Mouse (Mus musculus): ENCODE data around the gene Akap13. TPM values are rescaled to one million over a fixed set of nuclear protein-coding genes. Genes with fewer than 3 reads are reported as not detected.

Gene Akap13
- total RNA-seq, 2 experiments from 2014 or later = 53.7 to 59.6 TPM

DNA sequence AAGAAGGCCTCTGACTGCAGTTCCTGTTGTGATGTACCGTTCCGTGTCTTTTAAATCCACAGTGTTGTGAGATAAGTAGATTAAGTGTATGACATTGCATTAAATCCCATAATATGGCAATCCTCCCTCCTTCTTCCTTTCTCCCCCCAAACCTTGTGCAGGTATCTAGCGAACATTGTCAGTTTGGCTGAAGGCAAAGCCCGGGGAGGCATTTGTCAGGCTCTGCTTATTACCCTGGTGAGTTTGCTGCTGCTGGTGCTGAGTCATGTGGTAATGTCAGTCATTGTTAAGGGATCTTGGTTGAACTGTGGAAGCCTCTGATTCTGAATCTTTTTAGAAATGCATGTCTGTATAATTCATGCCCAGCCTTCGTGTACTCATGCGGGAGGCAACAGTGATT lies 60.1 kb downstream of the Akap13 start:
- DNase-seq (ENCODE audit: low spot score in 2 of 2) = no peak

DNA sequence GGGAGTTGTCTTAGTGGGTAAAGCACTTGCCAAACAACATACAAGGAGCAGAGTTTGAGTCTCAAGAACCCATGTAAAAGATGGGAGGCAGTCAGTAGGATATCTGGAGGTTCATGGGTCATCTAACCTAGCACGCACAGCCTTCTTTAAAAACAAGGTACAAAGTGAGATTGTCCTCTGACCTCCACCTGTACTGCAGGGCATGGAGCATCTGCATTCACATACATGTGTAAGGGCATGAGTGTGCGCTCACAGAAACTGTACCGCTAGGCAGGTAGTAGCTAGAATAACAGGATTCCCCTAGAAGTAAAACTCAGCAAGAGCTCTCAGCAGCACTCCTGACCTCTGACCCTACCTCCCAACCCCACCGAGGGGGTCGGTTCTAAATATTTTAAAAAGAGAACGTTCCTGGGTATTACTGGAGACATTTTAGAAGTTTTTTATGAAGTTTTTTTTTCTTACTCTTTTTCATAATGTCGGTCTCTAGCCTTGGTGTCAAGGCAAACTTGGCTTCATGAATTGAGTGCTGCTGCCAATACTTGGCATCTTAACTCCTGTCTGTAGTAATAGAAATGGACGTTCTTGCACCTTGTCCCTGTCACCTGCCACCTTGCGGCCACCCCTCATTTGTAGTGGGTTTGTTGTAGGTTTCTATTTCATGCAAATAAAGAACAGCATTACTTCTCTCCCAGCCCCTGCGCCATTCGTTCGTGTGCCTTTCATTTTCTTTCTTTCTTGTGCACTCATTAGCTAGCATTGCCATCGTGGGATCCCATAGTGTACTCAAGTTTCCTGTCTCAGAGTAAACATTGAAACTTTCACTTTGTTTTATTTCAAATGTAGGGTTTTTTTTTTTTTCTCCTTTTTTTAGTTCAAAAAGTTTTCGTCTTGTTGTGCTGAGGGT lies 61.6 kb downstream of the Akap13 start:
- no peak for DNase-seq (ENCODE audit: low spot score in 2 of 2)

DNA sequence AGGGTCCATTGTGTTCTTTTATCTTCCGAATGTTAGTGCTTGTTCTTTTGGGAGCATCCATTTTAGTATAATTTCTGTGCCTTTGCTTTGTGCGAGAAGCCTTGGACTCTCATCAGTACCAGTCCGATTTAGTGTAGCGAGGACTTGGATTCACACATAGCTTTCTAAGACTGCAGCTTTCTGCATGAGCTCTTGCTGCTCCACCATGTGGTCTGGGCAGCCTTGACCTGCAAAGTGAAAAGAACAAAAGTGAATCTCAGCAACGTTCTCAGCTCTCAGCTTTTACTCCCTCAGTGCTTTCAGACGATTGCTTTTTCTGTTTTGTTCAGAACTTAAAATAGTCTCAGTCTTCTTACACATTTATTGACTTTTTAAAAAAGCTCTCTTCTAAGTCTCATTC lies 65.2 kb downstream of the Akap13 start:
- no peak for DNase-seq (ENCODE audit: low spot score in 2 of 2)

DNA sequence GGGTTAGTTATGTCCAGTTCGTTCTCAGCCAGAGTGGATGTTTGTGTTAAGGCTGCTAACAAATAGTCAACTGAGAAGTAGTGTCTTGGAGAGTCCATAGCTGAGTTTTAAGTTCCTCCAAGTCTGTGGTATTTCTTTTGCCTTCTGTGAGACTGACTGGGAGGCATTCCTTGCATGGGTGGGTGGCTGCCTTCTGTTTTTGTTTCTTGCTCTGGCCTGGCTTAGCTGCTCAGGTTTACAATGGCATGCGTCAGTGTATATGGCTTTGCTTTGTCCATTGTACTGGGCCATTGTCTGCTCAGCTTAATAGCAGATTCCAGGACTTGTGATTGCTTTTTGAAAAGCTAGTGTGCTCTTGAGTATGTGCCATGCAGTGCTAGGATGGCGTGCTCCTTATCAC lies 65.9 kb downstream of the Akap13 start:
- DNase-seq (ENCODE audit: low spot score in 2 of 2) = no peak

DNA sequence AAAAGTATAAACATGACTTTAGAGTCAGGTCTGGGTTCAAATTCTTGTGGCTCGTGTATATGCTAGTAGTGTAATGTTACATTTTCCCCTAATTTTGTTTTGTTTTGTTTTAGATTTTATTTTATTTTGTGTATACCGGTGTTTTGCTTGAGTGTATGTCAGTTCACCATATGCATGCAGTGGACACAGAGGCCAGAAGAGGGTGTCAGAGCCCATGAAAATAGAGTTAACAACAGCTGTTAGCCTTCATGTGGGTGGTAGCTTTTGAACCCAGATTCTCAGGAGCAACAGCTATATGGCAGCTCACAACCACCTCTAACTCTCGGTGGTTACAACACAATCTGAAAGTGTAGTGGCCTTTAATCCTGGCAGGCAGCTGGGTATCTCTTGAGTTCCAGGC lies 66.9 kb downstream of the Akap13 start:
- no peak for DNase-seq (ENCODE audit: low spot score in 2 of 2)

DNA sequence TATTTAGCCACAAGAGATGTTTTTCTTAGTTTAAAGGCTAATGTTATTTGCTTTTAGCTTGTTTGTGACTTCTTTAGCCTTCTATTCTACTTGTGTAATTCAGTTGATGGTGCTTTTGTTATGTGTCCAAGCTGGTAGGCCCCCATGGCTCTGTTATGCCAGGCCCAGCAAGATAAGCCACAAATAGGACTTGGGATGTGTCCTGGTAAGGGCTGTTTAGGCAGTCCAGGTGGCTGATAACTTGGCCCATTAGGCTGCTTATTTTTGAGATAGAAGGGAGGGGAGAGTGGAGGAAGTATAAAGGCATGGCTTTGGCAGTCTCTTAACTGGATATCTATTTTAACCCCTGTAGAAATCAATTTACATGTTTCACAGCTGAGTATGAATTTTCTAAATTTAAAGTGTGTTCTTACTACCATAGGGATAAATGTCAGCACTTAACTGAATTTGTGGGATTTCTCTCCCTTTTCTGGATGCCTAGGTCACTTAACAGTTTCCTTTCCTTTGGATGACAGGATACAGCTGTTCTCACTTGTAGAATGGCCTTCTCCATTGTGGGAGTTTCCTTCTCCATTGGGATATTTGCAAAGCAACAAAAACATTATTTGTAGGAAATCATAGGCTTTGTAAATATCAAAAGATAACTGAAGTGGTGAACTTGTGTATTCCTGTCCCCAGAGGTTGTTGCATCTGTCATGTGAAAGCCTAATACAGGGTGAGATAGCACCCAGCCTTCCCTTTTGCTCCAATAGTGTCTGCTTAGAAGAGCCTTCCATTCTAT lies 69.6 kb downstream of the Akap13 start:
- DNase-seq (ENCODE audit: low spot score in 2 of 2) = no peak

DNA sequence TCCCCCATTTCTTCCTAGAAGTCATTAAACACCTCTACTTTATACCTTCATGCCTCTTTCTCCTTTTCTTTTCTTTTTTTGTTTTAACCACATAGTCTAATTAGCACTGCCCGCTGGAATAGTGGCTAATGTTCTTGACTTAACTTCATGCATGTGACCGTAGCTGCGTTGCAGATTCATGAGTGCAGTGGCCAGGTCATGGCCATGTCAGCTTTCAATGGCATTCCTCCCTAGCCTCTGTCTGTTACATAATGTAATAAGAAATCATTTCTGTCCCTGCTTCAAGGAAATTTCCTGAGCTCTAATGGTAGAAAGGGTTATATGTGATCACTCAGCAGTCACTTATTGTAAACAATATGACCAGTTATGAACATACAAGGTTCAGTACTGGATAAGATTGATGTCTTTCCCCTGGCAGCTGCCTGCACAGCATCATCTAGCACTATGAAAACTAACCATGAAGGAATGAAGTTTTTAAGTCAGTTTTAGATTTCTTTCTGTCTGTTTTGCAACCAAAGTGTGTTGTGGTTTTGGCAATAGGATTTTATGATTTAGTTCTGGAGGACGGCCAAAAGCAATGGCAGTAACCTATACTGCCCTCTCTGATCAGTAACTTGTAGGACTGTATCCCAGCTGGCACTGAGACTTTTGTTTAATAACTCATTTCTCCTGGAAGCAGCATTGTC lies 70.5 kb downstream of the Akap13 start:
- no peak for DNase-seq (ENCODE audit: low spot score in 2 of 2)

DNA sequence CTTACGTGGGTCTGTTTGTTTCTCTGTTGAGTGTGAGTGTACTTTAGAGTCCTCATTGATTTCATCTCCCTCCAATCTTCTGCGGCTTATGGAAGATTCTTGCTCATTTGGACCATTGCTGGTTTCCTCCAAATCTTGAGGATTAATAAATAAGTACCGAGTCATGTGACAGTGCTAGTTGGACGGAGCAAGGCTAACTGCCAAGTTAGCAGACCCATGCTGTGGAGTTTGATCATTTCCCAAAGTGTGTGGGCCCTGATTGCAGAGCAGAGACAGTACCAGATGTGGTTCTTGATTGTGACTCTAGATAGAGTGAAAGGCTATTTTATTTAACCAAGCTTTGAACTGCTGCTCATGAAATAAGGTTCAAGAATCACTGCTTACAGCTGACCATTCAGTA lies 73.4 kb downstream of the Akap13 start:
- DNase-seq (ENCODE audit: low spot score in 2 of 2) = no peak

DNA sequence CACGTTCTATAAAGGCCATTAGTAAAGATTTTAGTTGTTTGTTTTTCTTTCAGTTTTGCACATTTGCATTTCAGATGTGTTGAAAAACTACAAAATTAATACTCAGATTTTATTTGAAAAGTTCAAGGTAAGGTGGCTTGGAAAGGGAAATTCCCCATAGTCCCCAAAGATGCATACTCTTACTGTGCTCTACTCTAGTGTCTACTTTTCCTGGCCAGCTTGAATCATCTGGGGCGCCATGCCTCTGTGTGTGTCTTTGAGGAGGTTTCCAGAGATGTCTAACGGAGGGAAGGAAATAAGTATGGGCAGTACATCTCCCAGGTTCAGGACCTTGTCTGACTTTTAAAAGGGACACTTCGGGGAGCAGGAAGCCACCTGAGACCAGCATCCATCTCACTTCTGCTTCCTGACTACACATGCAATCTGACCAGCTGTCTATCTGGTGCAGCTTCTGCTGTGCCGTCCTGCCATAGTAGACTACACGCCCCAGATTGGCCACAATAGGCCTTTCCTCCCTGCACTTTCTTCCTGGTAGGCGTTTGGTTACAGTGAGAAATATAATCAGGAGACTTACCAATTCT lies 74.6 kb downstream of the Akap13 start:
- no peak for DNase-seq (ENCODE audit: low spot score in 2 of 2)

DNA sequence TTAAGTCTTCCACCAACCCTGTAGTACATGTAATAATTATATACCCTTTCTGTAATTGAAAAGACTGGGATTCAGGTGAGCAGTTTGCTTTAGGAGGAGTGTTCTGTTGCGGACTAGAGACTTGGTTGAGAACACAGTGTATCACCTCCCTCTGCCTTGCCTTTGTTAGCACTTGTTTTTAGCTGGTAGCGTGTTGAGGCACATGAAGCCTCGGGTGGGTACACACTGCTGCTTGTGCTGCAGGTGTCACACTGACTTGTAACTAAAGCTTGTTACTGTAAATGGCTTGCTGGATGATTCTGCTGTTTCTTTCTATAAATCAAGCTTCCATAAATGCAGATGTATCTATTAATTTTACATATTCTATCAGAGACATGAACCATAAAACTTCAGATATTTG lies 75.3 kb downstream of the Akap13 start:
- no peak for DNase-seq (ENCODE audit: low spot score in 2 of 2)

DNA sequence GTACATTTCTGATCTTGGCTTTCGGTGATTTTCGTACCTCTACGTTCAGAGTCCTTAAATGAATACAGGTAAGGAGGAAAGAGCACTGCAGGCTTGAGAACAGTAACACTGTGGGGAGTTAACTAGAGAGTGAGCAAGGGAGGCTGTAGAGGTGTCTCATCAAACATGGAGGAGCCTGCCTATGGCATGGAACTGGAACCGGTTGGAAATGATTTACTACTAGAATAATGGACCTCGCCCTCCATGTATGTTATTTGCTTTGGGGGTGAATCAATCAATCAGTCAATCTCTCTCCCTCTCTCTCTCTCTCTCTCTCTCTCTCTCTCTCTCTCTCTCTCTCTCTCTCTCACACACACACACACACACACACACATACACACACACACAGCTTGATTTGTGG lies 77.7 kb downstream of the Akap13 start:
- DNase-seq (ENCODE audit: low spot score in 2 of 2) = no peak

DNA sequence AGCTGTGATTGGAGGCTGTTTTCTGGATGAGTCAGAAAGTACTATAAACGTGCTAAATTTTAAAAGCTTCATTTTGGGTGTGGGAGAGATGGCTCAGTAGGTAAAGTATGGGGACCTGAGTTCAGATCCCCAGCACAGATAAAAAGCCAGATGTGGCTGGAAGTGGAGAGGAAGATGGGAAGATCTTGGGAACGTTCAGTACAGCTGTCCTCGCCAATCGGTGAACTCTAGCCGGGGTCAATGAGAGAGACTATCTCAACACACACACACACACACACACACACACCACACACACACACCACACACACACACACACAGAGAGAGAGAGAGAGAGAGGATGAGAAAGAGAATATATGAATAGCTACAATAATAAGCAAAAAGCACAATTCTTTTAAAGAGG lies 81.0 kb downstream of the Akap13 start:
- DNase-seq (ENCODE audit: low spot score in 2 of 2) = no peak

DNA sequence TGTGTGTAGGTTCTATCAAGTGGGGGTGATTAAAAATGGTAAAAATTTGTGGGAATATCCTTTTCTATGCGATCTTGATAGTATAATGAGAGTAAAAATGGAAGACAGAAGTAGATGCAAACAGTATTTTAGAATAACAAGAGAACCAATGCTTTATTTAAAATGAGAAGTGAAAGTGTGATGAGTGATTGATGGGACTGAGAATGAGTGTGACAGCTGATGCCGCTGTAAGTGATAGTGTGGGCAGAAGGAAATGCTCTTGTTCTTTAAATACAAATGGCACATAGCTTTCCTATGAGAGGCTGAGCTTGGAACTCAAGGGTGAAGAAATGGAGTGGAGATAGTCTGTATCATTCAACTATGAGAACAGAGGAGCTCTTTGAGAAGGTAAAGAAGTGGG lies 82.2 kb downstream of the Akap13 start:
- DNase-seq (ENCODE audit: low spot score in 2 of 2) = no peak

DNA sequence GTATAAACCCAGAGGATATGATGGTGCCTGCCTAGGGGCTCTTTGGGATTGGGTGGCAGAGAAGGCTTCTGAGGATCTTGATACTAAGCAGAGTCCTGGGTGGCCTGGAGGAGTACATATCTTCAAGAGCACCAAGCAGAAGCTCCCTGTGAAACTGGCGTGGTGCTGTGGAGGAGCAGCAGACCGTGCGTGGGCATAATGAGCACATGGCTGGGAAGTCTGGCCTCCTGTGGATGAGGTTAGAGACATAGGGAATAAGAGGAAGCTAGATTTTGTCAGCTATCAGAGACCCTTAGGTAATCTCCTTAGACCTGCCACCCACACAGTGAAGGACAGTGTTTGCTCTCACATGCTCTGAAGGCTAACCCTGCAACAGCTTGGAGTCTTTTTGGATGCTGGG lies 83.2 kb downstream of the Akap13 start:
- DNase-seq (ENCODE audit: low spot score in 2 of 2) = peak; percentile 53 to 69

DNA sequence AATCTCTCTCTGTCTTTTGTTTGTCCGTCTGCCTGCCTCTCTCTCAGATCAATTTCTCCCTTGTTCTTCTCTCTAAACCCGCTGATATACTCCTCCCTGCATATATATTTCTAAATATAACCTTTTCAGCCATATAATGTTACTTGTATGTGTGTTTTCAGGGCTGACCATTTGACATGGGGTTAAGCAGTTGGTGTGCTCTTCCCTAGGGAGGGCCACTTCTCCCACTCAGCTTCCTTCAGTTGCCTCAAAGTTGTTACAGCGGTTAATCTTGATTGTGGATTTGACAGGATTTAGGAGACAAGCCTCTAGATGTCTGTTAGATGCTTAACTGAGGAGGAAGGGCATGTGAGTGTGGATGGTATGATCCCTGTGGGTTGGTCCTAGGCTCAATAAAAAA lies 83.8 kb downstream of the Akap13 start:
- no peak for DNase-seq (ENCODE audit: low spot score in 2 of 2)

DNA sequence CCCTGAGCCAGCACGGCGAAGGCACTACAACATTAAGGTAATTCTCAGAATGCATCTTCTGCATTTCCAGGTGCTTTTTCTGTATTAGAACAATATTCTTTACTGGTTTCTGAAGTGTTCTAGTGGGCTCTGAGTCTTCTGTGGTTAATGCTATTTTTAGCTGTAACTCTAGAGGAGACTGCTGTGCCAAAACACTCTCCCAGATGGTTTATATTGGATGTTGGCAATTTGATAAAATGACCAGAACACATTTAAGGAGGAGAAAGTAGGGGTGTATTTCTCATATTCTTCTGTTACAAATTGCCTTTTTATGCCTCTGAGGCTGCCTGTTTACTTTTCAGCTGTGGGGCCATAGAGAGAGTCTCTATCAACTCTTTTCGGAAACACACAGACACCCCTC lies 94.5 kb downstream of the Akap13 start:
- no peak for DNase-seq (ENCODE audit: low spot score in 2 of 2)

DNA sequence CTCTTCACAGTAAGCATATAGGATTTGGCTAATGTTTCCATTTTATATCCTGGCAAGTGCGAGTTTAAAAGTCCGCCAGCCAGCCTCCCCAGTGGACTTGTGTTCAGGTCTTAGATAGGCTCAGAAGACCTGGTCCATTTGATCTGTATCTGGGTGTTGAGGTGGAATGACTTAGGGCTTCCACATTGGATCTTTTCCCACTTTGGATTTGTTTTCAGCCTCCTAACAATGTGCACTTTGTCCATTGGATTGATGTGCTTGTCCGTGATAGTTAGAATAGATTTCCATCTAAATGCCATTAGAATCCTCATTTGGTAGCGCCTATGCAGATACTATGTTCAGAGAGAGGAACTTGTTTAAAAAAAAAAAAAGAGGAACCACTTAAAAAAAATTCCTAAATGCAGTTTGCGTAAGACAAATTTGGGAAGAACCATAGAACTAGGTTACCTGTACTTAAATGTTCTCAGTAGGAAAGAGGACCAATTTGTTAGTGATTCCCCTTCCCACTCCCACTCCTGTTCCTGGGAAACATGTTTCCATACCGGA lies 95.5 kb downstream of the Akap13 start:
- no peak for DNase-seq (ENCODE audit: low spot score in 2 of 2)

DNA sequence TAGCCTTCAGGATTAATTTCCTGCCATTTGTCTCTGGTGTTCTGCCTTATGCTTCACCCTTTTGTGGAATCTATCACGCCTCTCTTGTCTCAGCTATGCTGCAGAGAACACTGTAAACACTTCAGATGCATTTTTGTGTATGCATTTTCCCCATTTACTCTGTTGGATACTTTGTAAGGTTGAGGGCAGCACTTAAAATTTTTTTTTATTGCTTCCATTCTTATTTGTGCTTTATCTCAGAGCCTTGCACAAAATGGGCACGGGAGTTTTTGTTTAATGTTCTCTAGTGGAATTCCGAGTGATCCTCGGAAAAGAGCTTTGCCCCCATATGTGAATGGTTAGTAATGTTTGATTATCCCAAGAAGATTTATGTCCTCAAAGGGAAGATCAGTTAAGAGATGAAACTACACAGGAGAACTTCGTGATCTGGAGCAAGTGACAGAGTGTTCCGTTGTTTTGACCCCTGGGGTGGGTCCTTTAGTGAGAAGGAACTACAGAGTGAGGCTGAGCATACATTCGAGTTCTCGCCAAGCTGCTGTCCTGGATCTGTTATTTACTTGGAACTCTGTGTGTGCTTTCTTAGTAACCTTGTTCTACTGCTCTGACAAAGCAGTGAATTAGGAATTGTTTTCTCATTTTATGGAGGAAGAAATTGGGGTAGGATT lies 97.8 kb downstream of the Akap13 start:
- peak in 1 of 2 experiments; percentile 41 for DNase-seq (ENCODE audit: low spot score in 2 of 2)

DNA sequence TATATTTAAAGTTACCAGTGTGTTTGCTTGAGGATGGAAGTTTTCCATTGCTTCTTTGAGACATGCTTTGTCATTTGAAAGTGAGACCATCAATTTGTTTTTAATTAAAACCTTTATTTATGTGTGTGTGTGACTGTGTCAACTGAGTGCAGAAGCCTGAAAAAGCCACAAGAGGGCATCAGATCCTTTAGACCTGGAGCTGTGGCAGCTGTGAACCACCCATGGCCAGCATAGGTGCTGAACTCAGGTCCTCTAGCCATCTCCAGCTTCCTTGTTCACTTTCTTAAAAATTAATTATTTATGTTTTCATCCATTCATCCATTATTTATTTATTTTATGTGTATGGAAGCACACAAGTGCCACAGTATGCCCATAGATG lies 98.3 kb downstream of the Akap13 start:
- no peak for DNase-seq (ENCODE audit: low spot score in 2 of 2)

DNA sequence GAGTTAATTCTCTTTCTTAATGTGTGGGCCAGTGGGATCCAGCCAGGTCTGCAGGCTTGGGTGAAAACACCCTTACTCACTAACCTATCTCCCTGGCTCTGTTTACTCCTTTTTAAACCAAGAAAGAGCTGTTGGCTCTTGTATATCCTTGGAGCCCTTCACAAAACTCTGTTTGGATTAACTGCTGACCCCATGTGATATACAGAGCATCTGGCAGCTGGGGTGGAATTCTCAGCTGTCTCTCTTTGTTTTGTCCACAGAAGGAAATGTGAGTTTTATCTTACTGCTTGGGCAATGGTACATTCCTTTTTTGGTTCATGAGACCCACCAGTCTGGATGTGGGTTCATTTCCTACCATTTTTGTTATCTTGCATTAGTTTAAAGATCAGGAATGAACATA lies 98.7 kb downstream of the Akap13 start:
- DNase-seq (ENCODE audit: low spot score in 2 of 2) = no peak

DNA sequence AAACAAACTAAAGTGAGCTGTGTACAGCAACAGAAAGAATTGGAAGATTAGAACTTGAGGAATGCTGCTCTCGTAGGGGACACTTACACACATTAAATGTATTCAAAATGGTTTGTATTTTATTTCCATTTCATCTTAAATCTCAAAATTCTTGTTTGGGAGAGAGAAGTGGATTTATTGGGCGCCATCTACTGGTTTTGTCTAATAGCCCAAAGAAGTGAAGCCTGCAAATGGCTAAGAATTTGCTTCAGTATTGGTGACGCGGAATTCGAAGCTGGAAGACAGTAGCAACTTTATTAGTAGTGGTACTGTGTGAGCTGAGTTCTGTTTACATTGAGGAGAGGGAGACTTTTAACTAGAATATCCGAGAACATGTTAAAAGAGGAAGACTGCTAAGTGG lies 100.6 kb downstream of the Akap13 start:
- peak in 1 of 2 experiments; percentile 65 for DNase-seq (ENCODE audit: low spot score in 2 of 2)
